Mouse (Mus musculus): ENCODE data around the gene Macrod2. TPM values are rescaled to one million over a fixed set of nuclear protein-coding genes. Genes with fewer than 3 reads are reported as not detected.
"Not testable (repeated sequence)": the region's sequence is repeated elsewhere in the genome, so short reads cannot be mapped to it uniquely, and the experiment has no call there.

The Macrod2 gene
- total RNA-seq, 2 experiments from 2014 or later, result 10.3 to 11.3 TPM

- DNase-seq, result no peak
Observed at GRCm38 (mm10) chr2:140704146-140704545, 309.0 kb downstream of the Macrod2 start.

- no peak for DNase-seq
Observed at GRCm38 (mm10) chr2:140705278-140705677, 310.2 kb downstream of the Macrod2 start.

GRCm38 (mm10) chr2:140707550-140707949 is 312.4 kb downstream of the Macrod2 start:
- no peak for DNase-seq

- DNase-seq, result no peak
Observed at GRCm38 (mm10) chr2:140715822-140716221, 320.7 kb downstream of the Macrod2 start.

GRCm38 (mm10) chr2:140717407-140717806 is 322.3 kb downstream of the Macrod2 start:
- no peak for DNase-seq

GRCm38 (mm10) chr2:140732616-140733183 is 337.6 kb downstream of the Macrod2 start:
- no peak for DNase-seq

GRCm38 (mm10) chr2:140740511-140740910 is 345.4 kb downstream of the Macrod2 start:
- no peak for DNase-seq

GRCm38 (mm10) chr2:140742954-140743353 is 347.8 kb downstream of the Macrod2 start:
- not testable (repeated sequence) for DNase-seq

GRCm38 (mm10) chr2:140758881-140759280 is 363.8 kb downstream of the Macrod2 start:
- DNase-seq, result no peak

- DNase-seq, result no peak
Observed at GRCm38 (mm10) chr2:140759732-140760131, 364.6 kb downstream of the Macrod2 start.

GRCm38 (mm10) chr2:140760137-140760536 is 365.0 kb downstream of the Macrod2 start:
- DNase-seq, result no peak

- DNase-seq, result no peak
Observed at GRCm38 (mm10) chr2:140763076-140763891, 368.2 kb downstream of the Macrod2 start.

- no peak for DNase-seq
Observed at GRCm38 (mm10) chr2:140769473-140769872, 374.4 kb downstream of the Macrod2 start.

GRCm38 (mm10) chr2:140772825-140773224 is 377.7 kb downstream of the Macrod2 start:
- DNase-seq, result no peak

GRCm38 (mm10) chr2:140773456-140773855 is 378.3 kb downstream of the Macrod2 start:
- no peak for DNase-seq

- no peak for DNase-seq
Observed at GRCm38 (mm10) chr2:140774808-140775370, 379.8 kb downstream of the Macrod2 start.

- no peak for DNase-seq
Observed at GRCm38 (mm10) chr2:140775448-140776101, 380.5 kb downstream of the Macrod2 start.

GRCm38 (mm10) chr2:140778212-140778611 is 383.1 kb downstream of the Macrod2 start:
- no peak for DNase-seq

GRCm38 (mm10) chr2:140783041-140783440 is 387.9 kb downstream of the Macrod2 start:
- DNase-seq, result no peak

- no peak for DNase-seq
Observed at GRCm38 (mm10) chr2:140784626-140785025, 389.5 kb downstream of the Macrod2 start.

GRCm38 (mm10) chr2:140790363-140790762 is 395.3 kb downstream of the Macrod2 start:
- DNase-seq, result no peak

- DNase-seq, result no peak
Observed at GRCm38 (mm10) chr2:140793886-140794608, 398.9 kb downstream of the Macrod2 start.
